Mouse (Mus musculus) liver, postnatal 0 days (tissue): ENCODE measurements at regions not wholly inside any gene's neighbourhood (a gene's known extent, or its start where the extent isn't known, plus 50 kb on each side); places are given as distances from the start of the nearest gene placed in this dataset.

Experiments used
- ATAC-seq: fragments of 200-750 bp; cut with Nextera tagmentation; 2 replicates; pipeline ENCODE4 v1.8.0; 2017; ENCODE audit warnings: mild to moderate bottlenecking, moderate library complexity
- DNase-seq: peaks from one replicate; pipeline ENCODE4 v3.0.0-alpha.2; 2016
- H3K27ac ChIP-seq: fragments of 300-500 bp; sonication (generic); 2 replicates; pipeline ENCODE4 v1.5.1; 2014; ENCODE audit warnings: antibody characterized with exemption, moderate library complexity, mild to moderate bottlenecking, low read depth
- H3K27me3 ChIP-seq: fragments of 300-500 bp; sonication (generic); 2 replicates; pipeline ENCODE4 v1.6.1; 2014; ENCODE audit warnings: low read length, control low read depth, mixed read lengths; ENCODE audit not compliant: insufficient read depth
- H3K36me3 ChIP-seq: fragments of 300-500 bp; sonication (generic); replicated peaks from 2 replicates; pipeline ENCODE4 v1.6.1; 2014; ENCODE audit warnings: mild to moderate bottlenecking, control low read depth, low read length, moderate library complexity, mixed read lengths; ENCODE audit not compliant: insufficient read depth
- H3K4me1 ChIP-seq: fragments of 300-500 bp; sonication (generic); 2 replicates; pipeline ENCODE4 v1.6.1; 2014; ENCODE audit warnings: antibody characterized with exemption, mild to moderate bottlenecking, control low read depth; ENCODE audit not compliant: insufficient read depth
- H3K4me2 ChIP-seq: fragments of 300-500 bp; sonication (generic); 2 replicates; pipeline ENCODE4 v1.6.1; 2014; ENCODE audit warnings: low read depth, mild to moderate bottlenecking, low read length, moderate library complexity, mixed read lengths
- H3K4me3 ChIP-seq: fragments of 300-500 bp; sonication (generic); 2 replicates; pipeline ENCODE4 v1.5.1; 2014; ENCODE audit warnings: low read depth, low read length
- H3K9ac ChIP-seq: fragments of 300-500 bp; sonication (generic); replicated peaks from 2 replicates; pipeline ENCODE4 v1.6.1; 2014; ENCODE audit warnings: mild to moderate bottlenecking, moderate library complexity
- H3K9me3 ChIP-seq: fragments of 300-500 bp; sonication (generic); 2 replicates; pipeline ENCODE4 v1.6.1; 2016; ENCODE audit warnings: mild to moderate bottlenecking, control low read depth, low read length, mixed read lengths
- CTCF ChIP-seq: sonication (generic); IDR thresholded peaks from 2 replicates; pipeline ENCODE4 v1.5.1; 2016; ENCODE audit warnings: antibody characterized with exemption, low read depth
- EP300 ChIP-seq: IDR thresholded peaks from 2 replicates; pipeline ENCODE4 v1.6.1; 2016; ENCODE audit warnings: antibody characterized with exemption, low read depth, mild to moderate bottlenecking
- WGBS: fragments of 180-500 bp; shearing (Covaris S2); extraction: QIAGEN DNeasy Blood & Tissue Kit; methylation state at CpG from one replicate; pipeline ENCODE4 v1.1.7; 2014; ENCODE audit not compliant: insufficient replicate concordance; 5-methylcytosine and 5-hydroxymethylcytosine counted together

- ATAC-seq (no peak), DNase-seq (no peak)
- no peaks in the 10 kb centered on the region for H3K9me3 ChIP-seq
- no peaks in the 10 kb centered on the region for H3K4me1 ChIP-seq
- no peak for TF ChIP-seq EP300
- TF ChIP-seq CTCF: no peak
- H3K27ac ChIP-seq: no peak overlapping the region
- H3K36me3 ChIP-seq: no peaks in the 10 kb centered on the region
- no peaks in the 10 kb centered on the region for H3K27me3 ChIP-seq
- H3K4me3 ChIP-seq: no peak overlapping the region
- H3K9ac ChIP-seq: no peak overlapping the region
- no peak overlapping the region for H3K4me2 ChIP-seq
- WGBS: 70% methylated on average over 2 of the region's 2 CpGs
Observed at GRCm38 (mm10) chr3:17501556-17501955, 446.7 kb upstream of the Cypt12 start.

- no peak for DNase-seq
- TF ChIP-seq EP300 (no peak), CTCF (no peak)
- Histone ChIP-seq H3K4me3 (no peak overlapping the region), H3K4me1 (no peaks in the 10 kb centered on the region), H3K4me2 (no peak overlapping the region), H3K27ac (no peak overlapping the region), H3K9ac (no peak overlapping the region), H3K9me3 (no peaks in the 10 kb centered on the region), H3K36me3 (no peaks in the 10 kb centered on the region), H3K27me3 (no peaks in the 10 kb centered on the region)
- no peak for ATAC-seq
Observed at GRCm38 (mm10) chr3:17541346-17541745, 406.9 kb upstream of the Cypt12 start.

- H3K27me3 ChIP-seq: no peaks in the 10 kb centered on the region
- no peaks in the 10 kb centered on the region for H3K36me3 ChIP-seq
- TF ChIP-seq EP300 (no peak), CTCF (no peak)
- no peak overlapping the region for H3K4me2 ChIP-seq
- DNase-seq (no peak), ATAC-seq (no peak)
- no peaks in the 10 kb centered on the region for H3K9me3 ChIP-seq
- no peak overlapping the region for H3K27ac ChIP-seq
- no peaks in the 10 kb centered on the region for H3K4me1 ChIP-seq
- H3K4me3 ChIP-seq: no peak overlapping the region
- H3K9ac ChIP-seq: no peak overlapping the region
- WGBS: 58% methylated on average over 1 of the region's 1 CpGs
Observed at GRCm38 (mm10) chr3:17547559-17548059, 400.6 kb upstream of the Cypt12 start.

DNA sequence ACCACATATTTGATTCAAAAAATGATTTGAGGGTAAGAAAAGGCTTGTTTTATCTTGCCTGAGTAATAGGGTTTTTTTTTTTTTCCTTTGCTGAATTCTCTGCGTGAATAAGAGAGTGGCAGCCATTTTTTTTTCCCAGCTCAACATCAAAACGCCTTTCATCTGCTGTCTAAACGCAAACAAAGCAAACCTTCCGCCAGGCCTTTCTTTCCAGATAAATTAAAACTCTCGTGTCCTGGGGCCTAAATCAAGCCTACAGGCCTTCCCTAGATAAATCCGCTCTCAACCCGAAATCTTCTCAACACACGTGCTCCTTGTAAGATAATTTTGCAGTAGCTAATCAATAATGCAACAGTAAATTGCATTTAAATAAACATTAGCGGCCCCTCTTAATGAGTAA lies 365.7 kb upstream of the Cypt12 start:
- H3K27ac ChIP-seq: no peak overlapping the region
- H3K9me3 ChIP-seq: no peaks in the 10 kb centered on the region
- ATAC-seq (no peak), DNase-seq (no peak)
- TF ChIP-seq EP300 (no peak), CTCF (no peak)
- H3K4me2 ChIP-seq: no peak overlapping the region
- H3K9ac ChIP-seq: no peak overlapping the region
- no peak overlapping the region for H3K4me3 ChIP-seq
- no peaks in the 10 kb centered on the region for H3K36me3 ChIP-seq
- H3K4me1 ChIP-seq: no peaks in the 10 kb centered on the region
- whole genome bisulfite sequencing: 63% methylated on average over 9 of the region's 9 CpGs
- no peaks in the 10 kb centered on the region for H3K27me3 ChIP-seq

GRCm38 (mm10) chr3:17589956-17590546 lies 358.2 kb upstream of the Cypt12 start:
- WGBS: 60% methylated on average over 2 of the region's 2 CpGs
- Histone ChIP-seq H3K4me2 (no peak overlapping the region), H3K9ac (no peak overlapping the region), H3K27ac (no peak overlapping the region), H3K27me3 (no peaks in the 10 kb centered on the region), H3K4me3 (no peak overlapping the region), H3K9me3 (no peaks in the 10 kb centered on the region), H3K36me3 (no peaks in the 10 kb centered on the region), H3K4me1 (no peaks in the 10 kb centered on the region)
- ATAC-seq (no peak), DNase-seq (no peak)
- TF ChIP-seq EP300: no peak
- TF ChIP-seq CTCF: no peak

DNA sequence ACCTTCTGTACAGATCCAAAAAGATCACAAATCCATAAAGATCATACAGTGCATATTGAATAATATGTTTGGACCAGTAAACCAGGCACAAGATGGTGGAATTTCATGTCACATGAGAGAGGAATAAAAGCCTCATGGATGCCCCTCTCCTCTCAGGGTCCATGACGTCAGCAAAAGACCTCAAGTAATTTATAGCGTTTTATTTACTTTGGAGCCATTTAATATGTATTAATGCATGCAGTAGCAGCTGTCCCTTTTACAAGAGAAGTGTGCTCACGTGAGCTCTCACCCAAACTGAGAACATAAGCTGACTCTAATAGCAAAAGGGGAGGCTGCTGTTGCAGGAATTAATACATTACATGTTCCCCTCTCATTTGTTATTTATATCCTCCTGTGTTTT lies 355.7 kb upstream of the Cypt12 start:
- ATAC-seq (no peak), DNase-seq (no peak)
- Histone ChIP-seq H3K27me3 (no peaks in the 10 kb centered on the region), H3K9me3 (no peaks in the 10 kb centered on the region), H3K9ac (no peak overlapping the region), H3K27ac (no peak overlapping the region), H3K4me2 (no peak overlapping the region), H3K4me1 (no peaks in the 10 kb centered on the region), H3K36me3 (no peaks in the 10 kb centered on the region), H3K4me3 (no peak overlapping the region)
- TF ChIP-seq EP300 (no peak), CTCF (no peak)
- 57% methylated on average over 3 of the region's 3 CpGs for WGBS

DNA sequence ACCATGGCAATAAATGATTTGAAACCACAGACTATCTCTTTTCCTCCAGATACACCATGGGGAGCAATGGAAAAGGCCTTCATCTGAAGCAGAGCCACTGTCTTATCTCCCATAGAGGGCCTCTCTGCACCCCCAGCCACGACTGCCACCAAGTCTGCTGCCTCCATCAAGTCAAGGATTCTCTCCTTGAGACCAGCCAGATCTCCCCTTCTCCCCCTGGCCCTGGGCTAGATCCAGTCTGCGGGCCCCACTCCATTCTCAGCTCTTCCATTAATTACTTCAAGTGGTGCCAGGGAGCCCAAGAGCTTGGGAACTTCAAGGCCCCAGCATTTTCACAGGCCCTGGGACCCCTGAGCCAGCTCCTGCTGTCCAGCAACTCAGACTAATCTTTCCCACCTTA lies 351.8 kb upstream of the Cypt12 start:
- DNase-seq (no peak), ATAC-seq (no peak)
- Histone ChIP-seq H3K4me1 (no peaks in the 10 kb centered on the region), H3K9ac (no peak overlapping the region), H3K9me3 (no peaks in the 10 kb centered on the region), H3K27me3 (no peaks in the 10 kb centered on the region), H3K4me2 (no peak overlapping the region), H3K36me3 (no peaks in the 10 kb centered on the region), H3K27ac (no peak overlapping the region), H3K4me3 (no peak overlapping the region)
- WGBS: 56% methylated on average over 2 of the region's 2 CpGs
- TF ChIP-seq EP300 (no peak), CTCF (no peak)
